Mouse (Mus musculus) layer of hippocampus, postnatal 14 days (tissue): ENCODE measurements around the gene Gm26602. TPM values are rescaled to one million over a fixed set of nuclear protein-coding genes. Genes with fewer than 3 reads are reported as not detected.

Experiments
- DNase-seq, 2 experiments: peaks; one replicate each; pipeline ENCODE4 v3.0.0; 2021 to 2022; ENCODE audit warnings: low spot score in 2 of 2, mixed read lengths in 1 of 2
- total RNA-seq, 2 experiments: library from RNA; stranded (reverse); gene quantifications; 2 replicates each; pipeline ENCODE4 v1.2.3; 2021

Gm26602 gene
- total RNA-seq, 2 experiments from 2014 or later: not detected

DNA sequence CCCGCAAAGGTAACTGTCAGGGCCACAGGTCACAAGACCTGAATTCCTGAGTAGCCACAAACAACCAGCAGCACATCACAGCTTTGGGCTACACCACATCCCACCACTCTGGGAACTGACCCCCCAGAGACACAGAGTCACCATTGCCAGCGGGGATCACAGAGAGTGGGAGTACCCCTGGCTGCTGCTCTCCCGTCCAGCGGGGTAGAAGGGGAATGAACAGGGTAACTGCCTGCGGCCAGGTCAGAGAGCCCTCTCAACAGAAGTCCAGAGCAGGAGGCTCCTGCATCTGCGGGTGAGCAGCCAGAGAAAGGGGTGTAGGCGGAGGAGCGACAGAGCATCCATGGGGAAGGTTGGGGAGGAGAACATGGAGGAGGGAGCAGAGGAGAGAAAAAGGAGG is 5.4 kb downstream of the Gm26602 start:
- DNase-seq: no peak

GRCm38 (mm10) chr10:79916808-79917531 is 6.3 kb downstream of the Gm26602 start, which contains the start of gene Kiss1r:
Gene Kiss1r, plus strand, starts transcription at chr10:79916971.
- DNase-seq: peak; percentile 79

GRCm38 (mm10) chr10:79917532-79918100 is 7.0 kb downstream of the Gm26602 start:
- DNase-seq: no peak

GRCm38 (mm10) chr10:79918231-79919078 is 7.8 kb downstream of the Gm26602 start:
- DNase-seq: no peak

DNA sequence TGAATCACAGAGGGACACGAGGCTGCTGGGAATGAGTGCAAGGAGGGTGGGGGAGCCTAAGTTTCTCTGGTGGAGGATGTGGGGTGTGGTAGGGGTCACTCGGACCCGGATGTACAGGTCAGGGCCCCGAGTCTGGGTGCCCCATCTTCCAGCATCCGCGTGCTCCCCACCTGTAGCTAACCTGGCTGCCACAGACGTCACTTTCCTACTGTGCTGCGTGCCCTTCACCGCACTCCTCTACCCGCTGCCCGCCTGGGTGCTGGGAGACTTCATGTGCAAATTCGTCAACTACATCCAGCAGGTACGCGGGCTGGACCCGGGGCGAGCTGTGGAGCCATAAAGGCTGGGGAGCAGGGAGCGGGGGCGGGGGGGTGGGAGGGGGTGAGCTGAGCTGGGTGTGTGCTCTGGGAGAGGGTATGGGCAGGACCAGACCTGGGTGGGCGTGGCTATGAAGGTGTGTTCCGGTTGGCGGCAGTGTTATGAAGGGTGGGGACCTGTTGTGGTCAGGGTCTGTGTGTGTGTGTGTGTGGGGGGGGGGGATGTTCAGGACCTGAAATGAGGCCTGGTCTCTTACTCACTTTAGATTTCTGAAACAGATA is 8.7 kb downstream of the Gm26602 start:
- no peak for DNase-seq

DNA sequence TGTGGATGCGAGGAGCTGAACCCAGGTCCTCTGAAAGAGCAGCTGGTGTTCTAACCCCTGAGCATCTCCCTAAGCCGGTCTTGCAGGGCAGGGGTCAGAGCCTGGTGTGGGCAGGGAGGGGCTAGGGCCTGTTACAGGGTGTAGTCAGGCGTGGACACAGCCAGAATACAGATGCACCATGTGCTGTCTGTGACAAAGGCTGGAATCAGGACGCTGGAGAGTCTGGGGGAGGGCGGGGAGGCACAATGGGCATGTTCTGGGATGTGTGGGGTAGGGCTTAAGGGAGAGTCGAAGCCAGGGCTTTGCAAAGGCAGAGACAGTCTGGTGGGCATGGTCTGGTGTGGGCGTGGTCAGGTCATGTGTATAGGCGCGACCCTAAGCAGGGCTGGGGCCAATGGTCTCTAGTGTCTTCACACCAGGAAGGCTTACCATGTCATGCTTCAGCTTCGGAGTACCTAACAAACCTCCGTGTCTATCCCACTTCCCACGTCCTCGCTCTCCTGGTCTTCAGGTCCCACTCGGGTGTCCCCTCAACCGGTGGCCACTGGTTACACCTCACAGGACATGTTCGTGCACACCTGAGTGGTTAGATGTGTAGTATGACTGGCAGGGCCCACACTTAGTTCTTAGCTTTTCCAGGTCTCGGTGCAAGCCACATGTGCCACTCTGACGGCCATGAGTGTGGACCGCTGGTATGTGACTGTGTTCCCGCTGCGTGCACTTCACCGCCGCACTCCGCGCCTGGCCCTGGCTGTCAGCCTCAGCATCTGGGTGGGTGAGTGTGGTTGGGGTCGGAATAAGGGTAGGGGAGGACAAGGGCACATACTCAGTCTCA is 9.6 kb downstream of the Gm26602 start:
- DNase-seq: no peak

DNA sequence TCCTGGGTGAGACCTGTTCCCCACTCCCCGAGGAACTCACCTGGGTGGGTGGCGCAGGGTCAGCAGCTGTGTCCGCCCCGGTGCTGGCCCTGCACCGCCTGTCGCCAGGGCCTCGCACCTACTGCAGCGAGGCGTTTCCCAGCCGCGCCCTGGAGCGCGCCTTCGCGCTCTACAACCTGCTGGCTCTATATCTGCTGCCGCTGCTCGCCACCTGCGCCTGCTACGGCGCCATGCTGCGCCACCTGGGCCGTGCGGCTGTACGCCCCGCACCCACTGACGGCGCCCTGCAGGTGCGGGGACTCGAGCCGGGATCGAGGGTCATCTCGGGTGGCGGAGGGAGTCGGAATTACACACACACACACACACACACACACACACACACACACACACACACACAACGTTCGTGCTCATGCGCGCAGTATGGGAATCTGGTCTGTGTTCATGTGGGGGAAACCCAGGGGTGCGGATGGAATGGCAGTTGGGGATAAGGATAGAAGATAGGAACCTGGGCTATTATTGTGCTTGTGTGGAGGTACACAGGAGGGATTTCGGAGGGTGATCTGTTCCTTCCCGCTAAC is 10.4 kb downstream of the Gm26602 start, which contains the start of gene R3hdm4:
R3hdm4 (minus strand) TSS at position 251 of the 578 bp plus-strand sequence.
- DNase-seq: no peak

GRCm38 (mm10) chr10:79921572-79921971 is 10.9 kb downstream of the Gm26602 start:
- no peak for DNase-seq

DNA sequence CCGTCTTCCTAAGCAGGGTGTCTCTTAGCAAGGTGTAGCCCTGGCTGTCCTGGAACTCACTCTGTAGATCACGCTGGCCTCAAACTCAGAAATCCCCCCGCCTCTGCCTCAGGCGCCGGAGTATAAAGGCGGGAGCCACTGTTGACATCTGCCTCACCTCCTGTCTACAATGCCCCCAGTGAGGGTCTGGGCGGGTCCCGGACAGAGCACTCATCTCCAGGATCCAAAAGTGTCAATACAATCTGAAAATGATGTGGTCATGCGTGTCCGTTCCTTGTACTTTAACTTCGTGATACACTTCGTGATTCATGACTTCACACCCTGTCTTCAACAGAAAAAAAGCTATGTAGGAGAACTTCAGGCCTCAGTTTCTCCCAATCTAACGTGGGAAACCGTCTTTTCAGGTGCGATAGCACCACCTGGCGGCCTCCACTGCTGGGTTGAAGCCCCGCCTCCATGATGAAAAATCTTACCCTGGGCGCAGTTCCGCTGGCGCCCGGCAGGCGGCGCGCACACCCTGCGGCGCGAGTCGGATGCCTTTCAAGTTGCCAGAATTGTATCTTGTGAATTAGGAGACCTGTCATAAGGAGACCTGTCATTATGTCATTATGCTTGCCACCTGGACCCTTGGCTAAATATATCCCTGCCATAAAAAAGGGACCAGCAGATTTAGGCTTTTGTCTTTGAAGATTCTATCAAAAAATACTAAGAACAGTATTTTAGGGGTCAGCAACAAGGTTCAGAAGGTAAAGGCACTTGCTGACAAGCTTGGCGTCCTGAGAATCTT is 14.5 kb downstream of the Gm26602 start:
- DNase-seq: peak; percentile 96 to 97

DNA sequence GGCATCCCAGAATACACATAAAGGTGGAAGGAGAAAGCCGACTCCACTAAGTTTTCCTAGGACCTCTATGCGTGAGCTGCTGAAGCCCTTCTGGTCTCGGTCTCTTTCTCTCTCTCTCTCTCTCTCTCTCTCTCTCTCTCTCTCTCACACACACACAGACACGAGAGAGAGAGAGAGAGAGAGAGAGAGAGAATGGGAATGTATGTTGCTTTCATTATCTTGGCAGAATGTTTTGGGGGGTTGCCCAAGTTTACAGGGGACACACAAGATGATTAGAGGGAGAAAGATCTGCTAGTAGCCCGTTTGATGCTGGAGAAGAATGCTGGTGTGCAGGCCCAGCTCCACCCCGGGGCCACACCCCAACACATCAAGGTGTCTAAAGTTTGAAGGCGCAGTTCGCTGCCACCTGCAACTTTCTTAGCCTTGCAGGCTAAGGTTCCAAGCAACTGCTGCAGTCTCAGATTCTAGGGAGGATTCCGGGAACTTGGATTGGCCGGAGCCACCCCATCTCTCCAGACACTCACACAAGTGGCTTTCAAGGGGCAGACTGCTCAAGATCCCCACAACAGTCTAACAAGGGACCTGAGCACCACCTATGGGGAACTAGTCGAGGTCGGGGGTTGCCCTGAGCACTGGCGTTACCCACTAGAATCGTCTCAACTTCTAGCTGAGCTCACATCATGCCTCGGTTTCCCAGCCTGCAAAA is 15.3 kb downstream of the Gm26602 start:
- DNase-seq: peak in 1 of 2 experiments; percentile 34

- DNase-seq: peak; percentile 83 to 87
Measured at GRCm38 (mm10) chr10:79926491-79927323, 16.1 kb downstream of the Gm26602 start, which contains the start of gene Arid3a. Gene Arid3a, plus strand, starts transcription at chr10:79927043.

DNA sequence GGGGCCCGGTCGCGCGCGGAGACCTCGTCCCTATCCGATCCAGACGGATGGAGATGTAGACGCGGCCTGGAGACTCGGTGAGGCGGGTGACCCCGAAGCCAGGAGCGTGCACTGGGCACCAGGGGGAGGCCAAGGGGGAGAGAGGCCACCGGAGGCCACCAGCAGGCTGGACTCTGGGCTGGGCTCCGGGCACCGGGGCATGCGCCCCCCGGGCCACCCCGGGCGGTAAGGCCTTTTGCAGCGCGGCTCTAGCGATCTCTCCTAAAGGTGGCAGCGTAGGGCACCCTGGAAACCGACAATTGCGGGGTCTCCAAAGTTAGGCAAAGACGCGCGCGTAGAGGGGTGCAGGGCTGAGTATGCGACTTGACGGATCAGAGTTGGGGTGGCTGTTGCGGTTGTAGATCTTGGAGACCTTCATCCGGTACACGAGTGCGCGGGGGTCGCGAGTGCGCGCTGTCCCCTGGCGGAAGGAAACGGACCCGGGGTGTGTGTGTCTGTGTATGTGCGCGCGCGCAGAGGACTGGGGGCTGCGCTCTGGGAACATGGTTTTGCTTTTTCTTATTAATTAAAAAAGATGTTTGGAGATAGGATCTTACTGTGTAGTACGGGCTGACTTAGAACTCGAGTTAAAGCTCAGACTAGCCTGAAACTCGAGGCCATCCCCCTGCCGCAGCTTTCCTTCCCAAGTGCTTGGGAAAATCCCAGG is 16.8 kb downstream of the Gm26602 start:
- peak; percentile 58 to 66 for DNase-seq

DNA sequence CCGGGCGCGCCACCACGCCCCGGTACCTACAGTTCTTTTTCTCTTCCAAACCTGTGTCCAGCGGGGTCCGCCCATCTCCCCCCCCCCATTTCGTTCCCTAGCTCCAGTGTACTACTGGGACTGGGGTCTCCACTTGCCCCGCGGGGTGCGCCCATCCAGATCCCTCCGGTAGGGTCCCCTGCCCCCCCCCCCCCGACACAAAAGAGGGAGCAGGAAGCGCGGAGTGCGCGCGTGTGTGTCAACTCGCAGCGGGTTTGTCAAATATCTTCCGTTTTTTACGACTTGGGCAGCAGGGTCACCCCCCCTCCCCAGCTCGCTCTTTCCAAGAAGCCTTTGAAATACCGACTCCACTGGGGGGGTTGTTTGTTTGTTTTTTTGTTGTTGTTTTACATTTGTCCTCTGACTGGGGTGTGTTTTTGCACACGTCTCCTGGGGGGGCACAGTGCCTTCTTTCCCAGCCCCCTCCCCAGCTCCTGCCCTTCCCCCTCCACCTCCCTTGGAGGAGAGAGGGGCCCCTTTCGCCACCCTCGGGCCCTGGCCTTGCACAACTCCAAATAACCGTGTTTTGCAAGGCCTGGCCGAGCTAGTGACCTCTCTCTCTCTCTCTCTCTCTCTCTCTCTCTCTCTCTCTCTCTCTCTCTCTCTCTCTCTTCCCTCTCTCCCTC is 17.5 kb downstream of the Gm26602 start:
- DNase-seq: no peak

DNA sequence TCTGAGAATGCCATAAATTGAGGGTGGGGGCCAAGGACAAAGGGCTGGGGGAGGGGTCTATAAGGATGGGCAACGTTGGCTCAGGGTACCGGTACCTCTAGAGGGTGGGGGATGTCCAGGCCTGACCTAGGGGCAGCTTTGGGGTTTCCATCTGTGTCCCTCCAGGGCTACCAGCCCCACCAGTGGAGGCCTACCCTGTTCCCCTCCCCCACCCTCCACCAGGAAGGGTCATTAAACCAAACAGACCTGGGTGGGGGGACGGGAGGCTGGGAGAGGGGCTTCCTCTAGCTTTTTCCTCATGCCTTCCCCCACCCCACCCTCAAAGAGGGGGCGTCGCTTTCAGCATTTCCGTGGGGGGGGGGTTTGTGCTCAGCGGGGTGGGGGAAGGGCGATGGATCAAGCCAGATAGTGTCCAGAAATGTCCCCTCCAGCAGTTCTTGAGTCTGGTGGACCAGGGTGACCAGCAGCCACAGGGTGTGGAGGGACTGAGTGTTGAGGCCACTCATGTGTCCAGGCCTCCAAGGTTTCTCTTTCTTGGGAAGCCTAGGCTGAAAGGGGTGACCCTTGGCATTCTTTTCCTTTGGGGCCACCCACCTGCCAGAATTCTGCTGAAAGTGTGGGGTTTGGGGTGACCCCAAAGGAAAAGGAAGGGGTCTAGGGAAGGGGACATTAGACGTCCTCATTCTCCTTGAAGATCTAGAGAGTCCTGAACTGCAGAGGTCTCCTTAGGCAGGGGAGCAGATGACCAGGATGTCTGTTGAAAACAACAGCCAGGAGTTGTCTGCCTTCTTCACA is 18.4 kb downstream of the Gm26602 start:
- DNase-seq: no peak

DNA sequence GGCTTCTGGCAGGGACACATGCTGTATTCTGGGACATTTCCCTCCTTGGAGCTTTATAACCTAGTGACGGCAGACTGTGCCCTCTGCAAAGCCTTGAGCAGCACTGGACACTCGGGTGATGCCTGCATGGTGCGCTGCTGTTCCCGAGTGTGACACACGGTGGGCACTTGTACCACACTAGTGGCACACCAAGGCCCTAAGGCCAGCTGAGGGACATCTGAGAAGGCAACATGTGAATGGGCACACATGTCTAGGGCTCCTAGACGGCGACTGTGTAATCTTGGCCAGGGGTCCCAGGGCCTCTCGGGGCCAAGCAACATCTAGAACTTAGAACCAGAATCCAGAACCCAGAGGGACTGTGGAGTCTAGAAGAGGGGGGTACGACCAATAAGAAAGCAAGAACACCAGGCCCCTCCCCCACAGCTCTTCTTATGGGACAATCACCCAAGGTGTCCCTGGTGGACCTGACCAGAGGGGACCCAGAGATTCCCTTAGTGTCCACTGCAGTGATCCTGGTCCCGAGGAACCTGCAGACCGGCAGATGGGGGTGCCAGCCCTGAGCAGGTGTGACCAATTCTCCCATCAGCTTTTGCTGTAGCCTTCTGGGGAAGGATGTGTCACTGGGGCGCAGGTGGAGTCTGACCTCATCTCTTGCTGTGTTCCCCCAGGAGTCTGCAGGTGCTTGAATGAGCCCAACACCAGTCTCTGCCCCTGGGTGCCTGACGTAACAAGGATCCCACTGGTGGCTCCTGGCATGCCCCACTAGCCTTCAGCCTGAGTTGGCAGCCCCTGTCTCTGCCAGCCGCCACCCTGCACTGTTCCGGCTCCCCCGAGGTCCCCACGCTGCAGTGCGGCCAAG is 19.5 kb downstream of the Gm26602 start:
- no peak for DNase-seq
